Mouse (Mus musculus) Patski (cell line): ENCODE results near the gene Casp8ap2. TPM values are rescaled to one million over a fixed set of nuclear protein-coding genes. Genes with fewer than 3 reads are reported as not detected.

Experiments used
- ATAC-seq: fragments of 100-300 bp; one replicate; pipeline ENCODE4 v1.8.0; 2021
- CTCF ChIA-PET: fragments of 350-600 bp; sonication (Branson Sonifier 250); formaldehyde crosslinking; loops from one replicate; lab custom pipeline; 2022; ENCODE audit warnings: inconsistent platforms; lab: Charles Lee
- POLR2A ChIA-PET: fragments of 350-600 bp; sonication (Branson Sonifier 250); formaldehyde crosslinking; loops from one replicate; lab custom pipeline; 2022; ENCODE audit warnings: antibody characterized with exemption, inconsistent platforms; lab: Charles Lee
- DNase-seq: peaks from one replicate; pipeline ENCODE4 v3.0.0-alpha.2; 2011; ENCODE audit warnings: low read depth, low spot score
- H3K27me3 ChIP-seq: fragments of 371-371 bp; one replicate; pipeline ENCODE4 v1.5.1; 2021
- CTCF ChIP-seq: fragments of 100-300 bp; IDR thresholded peaks from one replicate; pipeline ENCODE4 v1.5.1; 2021
- in situ Hi-C: fragments of 300-500 bp; cut with MboI; formaldehyde crosslinking; loops from 3 replicates; pipeline ENCODE4 v1.11.1; 2018; ENCODE audit warnings: low pct_unique_long_range_greater_than_20kb, mixed read lengths
- polyA plus RNA-seq: library from polyadenylated mRNA; unstranded; gene quantifications from one replicate; pipeline ENCODE4 v1.2.3, GENCODE M21; 2021

Gene Casp8ap2
- polyA plus RNA-seq, 1 experiment from 2014 or later, result 7.8 TPM

DNA sequence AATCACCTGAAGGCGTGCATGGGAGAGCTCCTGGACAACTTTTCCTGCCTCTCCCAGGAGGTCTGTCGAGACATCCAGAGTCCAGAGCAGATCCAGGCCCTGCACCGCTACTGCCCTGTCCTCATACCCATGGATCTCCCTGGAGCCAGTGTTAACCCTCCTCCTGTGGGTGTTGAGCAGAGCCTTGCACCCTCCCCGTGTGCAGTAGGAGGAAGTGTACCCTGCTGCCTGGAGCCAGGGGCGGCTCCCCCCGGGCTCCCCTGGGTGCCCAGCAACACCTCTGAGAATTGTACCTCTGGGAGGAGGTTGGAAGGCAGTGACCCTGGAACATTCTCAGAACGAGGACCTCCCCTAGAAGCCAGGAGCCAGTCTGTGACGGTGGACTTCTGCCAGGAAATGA, 35.4 kb upstream of the Casp8ap2 start:
- ATAC-seq, result no peak
- no peak for DNase-seq
- ChIA-PET POLR2A (no interaction called here), CTCF (no interaction called here)
- no peak for TF ChIP-seq CTCF
- H3K27me3 ChIP-seq, result no peaks in the 10 kb centered on the region
- in situ Hi-C loops, result loop anchor here (10.0 kb wide), 1 partner anchor 525 kb away; no protein-coding TSS in a partner anchor

DNA sequence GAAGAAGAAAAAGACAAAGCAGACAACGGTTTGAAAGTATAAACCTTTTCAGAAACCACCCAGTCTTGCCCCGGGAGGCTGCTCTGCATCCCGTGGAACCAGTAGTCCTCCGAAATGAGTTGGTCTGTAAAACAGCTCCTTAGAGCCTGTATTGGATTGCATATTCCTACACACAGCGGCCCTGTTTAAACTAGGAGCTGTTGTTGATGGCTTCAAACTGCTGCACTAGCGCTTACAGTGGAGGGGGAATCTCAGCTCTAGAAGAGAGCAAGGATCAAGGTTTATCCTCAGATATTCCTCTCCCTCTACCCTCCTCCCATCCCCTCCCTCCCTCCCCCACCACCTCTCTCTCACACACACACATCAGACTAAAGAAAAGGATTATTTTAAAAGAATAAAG, 31.1 kb upstream of the Casp8ap2 start:
- ATAC-seq (no peak), DNase-seq (no peak)
- CTCF ChIA-PET, result no interaction called here
- no peaks in the 10 kb centered on the region for H3K27me3 ChIP-seq
- POLR2A ChIA-PET, result no interaction called here
- in situ Hi-C loops, result no loop called here
- no peak for TF ChIP-seq CTCF

DNA sequence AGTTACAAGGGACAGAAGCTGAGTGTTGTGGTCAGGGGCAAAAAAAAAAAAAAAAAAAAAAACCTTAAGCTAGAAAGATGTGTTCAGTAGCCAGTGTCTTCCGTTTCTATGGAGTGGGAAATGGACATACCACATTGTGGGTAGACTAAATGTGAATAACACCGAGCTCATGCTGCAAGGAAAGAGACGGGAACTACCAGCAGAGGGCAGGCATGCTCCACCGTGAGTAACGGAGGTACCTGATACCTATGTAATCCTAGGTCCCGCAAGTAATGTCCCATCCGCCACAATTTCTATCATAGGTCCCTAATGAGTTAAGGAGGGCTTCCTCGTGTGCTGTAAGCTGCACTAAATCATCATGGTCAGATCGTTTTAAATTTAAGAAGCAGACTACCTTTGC, 28.7 kb upstream of the Casp8ap2 start:
- in situ Hi-C loops, result loop anchor here (5.0 kb wide), 1 partner anchor 531 kb away; no protein-coding TSS in a partner anchor
- ATAC-seq (no peak), DNase-seq (no peak)
- no peaks in the 10 kb centered on the region for H3K27me3 ChIP-seq
- ChIA-PET CTCF (interaction anchor here (0.6 to 1.8 kb wide), 8 partner anchors 11 to 534 kb away, joined by 3 to 5 read pairs (median 3); no protein-coding TSS in a partner anchor), POLR2A (no interaction called here)
- TF ChIP-seq CTCF, result no peak

DNA sequence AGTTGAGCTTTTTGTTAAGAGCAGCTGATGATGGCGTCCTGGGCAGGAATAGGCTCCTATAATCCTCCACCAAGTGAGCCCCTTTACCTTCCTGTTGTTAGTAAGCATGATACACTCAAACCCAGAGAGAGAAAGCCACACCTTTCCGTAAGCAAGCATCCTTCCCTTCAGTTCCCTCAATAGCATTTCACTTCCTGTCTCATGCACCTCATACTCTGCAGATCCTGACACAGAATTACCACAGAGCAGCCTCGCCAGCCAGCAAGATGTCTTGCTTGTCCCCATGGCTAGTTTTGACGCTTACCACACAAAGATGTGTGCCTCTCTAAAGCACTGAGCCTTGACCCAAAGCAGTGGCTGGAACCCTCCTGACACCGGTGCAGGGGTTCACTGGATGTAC, 27.7 kb upstream of the Casp8ap2 start:
- H3K27me3 ChIP-seq, result no peaks in the 10 kb centered on the region
- in situ Hi-C loops, result loop anchor here (5.0 kb wide), 1 partner anchor 530 kb away; no protein-coding TSS in a partner anchor
- DNase-seq (no peak), ATAC-seq (no peak)
- no peak for TF ChIP-seq CTCF
- POLR2A ChIA-PET, result no interaction called here
- CTCF ChIA-PET, result interaction anchor here (1.0 to 1.8 kb wide), 3 partner anchors 11 to 535 kb away, joined by 3 to 5 read pairs (median 3); no protein-coding TSS in a partner anchor

DNA sequence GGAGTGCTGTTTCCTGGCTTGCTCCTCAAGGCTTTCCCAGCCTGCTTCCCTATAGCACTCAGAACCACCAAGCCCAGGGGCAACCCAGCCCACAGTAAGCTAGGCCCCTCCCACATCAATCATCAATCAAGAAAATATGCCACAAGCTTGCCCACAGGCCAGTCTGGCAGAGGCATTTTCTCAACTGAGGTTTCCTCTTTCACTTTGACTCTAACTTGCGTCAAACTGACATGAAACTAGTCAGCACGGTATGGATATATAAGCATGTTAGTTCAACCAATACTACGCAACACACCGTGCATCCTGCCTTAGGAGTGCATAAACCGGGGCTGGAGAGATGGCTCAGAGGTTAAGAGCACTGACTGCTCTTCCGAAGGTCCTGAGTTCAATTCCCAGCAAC, 27.0 kb upstream of the Casp8ap2 start:
- ChIA-PET POLR2A (no interaction called here), CTCF (no interaction called here)
- no peak for TF ChIP-seq CTCF
- in situ Hi-C loops, result loop anchor here (5.0 kb wide), 1 partner anchor 529 kb away; no protein-coding TSS in a partner anchor
- no peak for DNase-seq
- ATAC-seq, result no peak
- H3K27me3 ChIP-seq, result no peaks in the 10 kb centered on the region

DNA sequence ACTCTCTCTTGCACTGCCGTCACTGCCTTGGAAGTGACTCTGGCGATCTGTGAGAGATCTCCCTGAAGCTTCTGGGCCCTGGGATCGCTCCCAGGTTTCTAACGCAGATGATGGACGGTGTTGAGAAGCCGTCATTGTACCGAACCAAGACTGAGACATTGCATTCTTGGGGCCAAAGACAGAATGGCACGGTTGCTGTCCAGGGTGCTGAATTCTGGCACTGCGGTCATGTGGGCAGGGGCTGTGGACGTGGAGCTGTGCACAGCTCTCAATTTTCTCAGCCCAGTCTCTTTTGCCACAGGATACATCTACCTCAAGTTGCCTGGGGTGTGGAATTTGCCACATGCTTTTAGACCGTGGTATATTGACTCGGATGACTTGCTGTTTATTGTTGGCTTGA, 14.1 kb upstream of the Casp8ap2 start:
- no peak for ATAC-seq
- no peak for TF ChIP-seq CTCF
- CTCF ChIA-PET, result no interaction called here

DNA sequence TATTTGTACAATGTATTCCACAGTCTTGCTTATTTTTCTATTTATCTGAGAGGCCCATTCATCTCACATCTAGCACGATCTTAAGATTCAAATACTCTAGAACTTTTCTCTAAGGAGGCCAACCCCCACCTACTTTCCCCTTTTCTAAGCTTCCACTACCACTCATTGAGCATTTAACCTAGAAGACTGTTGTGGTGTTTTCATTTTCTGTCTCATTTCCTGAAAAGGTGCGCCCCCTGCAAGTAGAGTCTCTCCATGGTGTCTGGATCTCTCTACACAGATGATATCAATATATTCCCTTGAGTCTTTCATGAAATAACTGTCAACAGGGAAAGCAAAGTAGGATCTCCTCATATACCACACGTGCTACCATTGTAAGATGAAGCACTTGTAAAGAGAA, 12.6 kb upstream of the Casp8ap2 start, which contains the start of gene Gja10:
TSS of gene Gja10 (minus strand) at position 101 of the 400 bp plus-strand sequence.
- TF ChIP-seq CTCF, result no peak
- H3K27me3 ChIP-seq, result peaks cover 5% of the 10 kb centered on the region
- no peak for DNase-seq
- no peak for ATAC-seq
- CTCF ChIA-PET, result no interaction called here
- in situ Hi-C loops, result loop anchor here (25.0 kb wide), 1 partner anchor 410 kb away; no protein-coding TSS in a partner anchor
- POLR2A ChIA-PET, result no interaction called here

More for the DNA sequence above, 14.1 kb upstream of the Casp8ap2 start:
- in situ Hi-C loops, result loop anchor here (25.0 kb wide), 1 partner anchor 411 kb away; no protein-coding TSS in a partner anchor
- no peak for DNase-seq
- H3K27me3 ChIP-seq, result no peaks in the 10 kb centered on the region
- POLR2A ChIA-PET, result interaction anchor here (0.5 kb wide), 1 partner anchor 1383 kb away, joined by 3 read pairs; no protein-coding TSS in a partner anchor

DNA sequence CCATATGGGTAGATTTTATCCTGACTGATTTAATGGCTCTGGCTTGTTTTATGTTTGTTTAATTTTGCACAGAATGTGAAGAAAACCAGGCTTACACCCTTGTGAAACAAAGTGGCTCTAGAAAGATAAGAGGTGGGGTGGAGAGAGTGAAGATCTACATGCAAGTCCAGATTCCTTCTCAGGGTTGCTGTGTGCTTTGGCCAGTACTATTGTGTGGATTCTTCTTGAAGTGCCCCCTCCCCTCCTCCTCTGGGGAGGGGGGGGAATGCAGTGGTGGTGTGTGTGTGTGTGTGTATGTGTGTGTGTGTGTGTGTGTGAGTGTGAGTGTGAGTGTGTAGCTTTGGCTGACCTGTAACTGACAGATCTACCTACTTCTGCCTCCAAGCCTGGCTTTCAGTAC, 6.4 kb downstream of the Casp8ap2 start:
- ATAC-seq, result no peak
- POLR2A ChIA-PET, result no interaction called here
- TF ChIP-seq CTCF, result no peak
- H3K27me3 ChIP-seq, result no peaks in the 10 kb centered on the region
- in situ Hi-C loops, result loop anchor here (25.0 kb wide), 1 partner anchor 391 kb away; no protein-coding TSS in a partner anchor
- CTCF ChIA-PET, result no interaction called here
- DNase-seq, result no peak

DNA sequence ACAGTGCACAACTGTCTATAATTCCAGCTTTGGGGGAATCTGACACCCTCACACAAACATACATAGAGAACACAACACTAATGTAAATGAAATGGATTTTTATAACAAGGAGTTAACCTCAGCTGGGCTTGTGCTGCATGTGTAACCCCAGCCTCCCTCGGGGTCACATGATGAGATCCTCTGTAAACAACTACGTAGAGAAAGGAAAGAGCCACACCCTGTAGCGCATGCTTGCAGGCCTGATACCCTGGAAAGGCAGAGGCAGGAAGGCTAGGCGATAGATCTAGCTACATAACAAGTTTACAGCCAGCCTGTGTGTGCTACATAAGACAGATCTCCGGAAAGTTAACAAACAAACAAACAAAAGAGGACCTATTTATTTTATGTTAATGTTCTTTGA, 36.4 kb downstream of the Casp8ap2 start:
- DNase-seq (no peak), ATAC-seq (no peak)
- in situ Hi-C loops, result no loop called here
- ChIA-PET POLR2A (no interaction called here), CTCF (no interaction called here)
- no peak for TF ChIP-seq CTCF
- H3K27me3 ChIP-seq, result no peaks in the 10 kb centered on the region

DNA sequence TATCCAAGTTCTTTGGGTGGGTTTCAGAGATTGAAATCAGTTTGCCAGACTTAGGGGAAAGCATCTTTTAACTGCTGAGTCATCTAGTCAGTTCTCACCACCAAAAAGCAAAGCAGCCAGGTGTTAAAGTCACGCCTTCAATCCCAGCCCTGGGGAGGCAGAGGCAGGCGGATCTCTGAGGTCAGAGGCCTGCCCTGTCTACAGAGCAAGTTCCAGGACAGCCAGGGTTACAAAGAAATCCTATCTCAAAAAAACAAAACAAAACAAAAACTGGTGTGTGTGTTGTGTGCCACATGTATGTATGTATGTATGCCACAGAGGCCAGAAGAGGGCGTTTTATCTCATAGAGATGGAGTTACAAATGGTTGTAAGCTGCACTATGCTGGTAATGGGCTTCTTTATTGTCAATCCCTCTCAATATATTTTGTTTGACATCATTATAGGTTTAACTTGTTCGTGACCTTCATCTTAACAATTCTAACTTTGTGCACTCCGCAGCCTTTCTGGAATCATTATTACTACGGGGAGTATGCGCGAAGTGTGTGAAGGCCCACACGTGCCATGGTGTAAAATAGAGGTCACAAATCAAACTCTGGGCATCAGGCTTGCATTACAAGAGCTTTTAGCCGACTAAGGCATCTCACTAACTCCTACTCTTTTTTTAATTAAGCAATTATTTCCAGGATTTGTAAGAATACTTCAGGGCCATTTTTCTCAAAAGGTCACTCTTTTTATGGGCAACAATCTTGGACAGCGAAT, 41.1 kb downstream of the Casp8ap2 start:
- in situ Hi-C loops, result no loop called here
- ChIA-PET POLR2A (interaction anchor here (0.7 to 1.1 kb wide), 2 partner anchors 24 to 40 kb away, joined by 3 to 4 read pairs; no protein-coding TSS in a partner anchor), CTCF (interaction anchor here (1.5 kb wide), 1 partner anchor 41 kb away, joined by 3 read pairs; the partner anchor contains the start of gene Casp8ap2)
- no peak for DNase-seq
- H3K27me3 ChIP-seq, result no peaks in the 10 kb centered on the region
- no peak for ATAC-seq
- TF ChIP-seq CTCF, result no peak
